Mouse (Mus musculus): Measurements from ENCODE around the gene Mgat2. TPM values are rescaled to one million over a fixed set of nuclear protein-coding genes. Genes with fewer than 3 reads are reported as not detected.

The Mgat2 gene
- polyA plus RNA-seq, 1 experiment from 2014 or later = 28.3 TPM

DNA sequence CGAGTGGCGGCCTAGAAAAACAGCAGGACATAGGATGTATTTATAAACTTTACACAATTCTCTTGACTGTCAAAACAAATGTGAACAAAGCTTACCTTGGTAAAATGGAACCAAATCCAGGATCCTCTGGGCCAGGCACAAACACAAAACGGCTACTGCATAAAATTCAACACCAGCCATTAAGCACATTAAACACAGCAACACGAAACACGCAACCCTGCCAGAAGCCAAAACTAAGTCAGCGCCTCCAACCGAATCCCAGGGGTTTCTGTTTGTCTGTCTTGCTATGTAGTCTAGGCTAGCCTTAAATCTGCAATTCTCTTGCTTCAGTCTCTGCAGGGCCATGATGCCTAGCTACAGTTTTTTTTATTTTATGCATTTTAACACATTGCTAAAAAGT, 24.0 kb downstream of the Mgat2 start:
- WGBS = 94% methylated on average over 7 of the region's 7 CpGs
- H3K4me1 ChIP-seq = no peaks in the 10 kb centered on the region
- no peaks in the 10 kb centered on the region for H3K9me3 ChIP-seq
- DNase-seq (ENCODE audit: extremely low spot score, low spot score) = no peak
- no peak overlapping the region for H3K27ac ChIP-seq
- peaks cover 94% of the 10 kb centered on the region for H3K36me3 ChIP-seq (replicated peaks)
- H3K4me3 ChIP-seq = no peak overlapping the region
- H3K27me3 ChIP-seq (ENCODE audit: poor library complexity, severe bottlenecking) = no peaks in the 10 kb centered on the region

DNA sequence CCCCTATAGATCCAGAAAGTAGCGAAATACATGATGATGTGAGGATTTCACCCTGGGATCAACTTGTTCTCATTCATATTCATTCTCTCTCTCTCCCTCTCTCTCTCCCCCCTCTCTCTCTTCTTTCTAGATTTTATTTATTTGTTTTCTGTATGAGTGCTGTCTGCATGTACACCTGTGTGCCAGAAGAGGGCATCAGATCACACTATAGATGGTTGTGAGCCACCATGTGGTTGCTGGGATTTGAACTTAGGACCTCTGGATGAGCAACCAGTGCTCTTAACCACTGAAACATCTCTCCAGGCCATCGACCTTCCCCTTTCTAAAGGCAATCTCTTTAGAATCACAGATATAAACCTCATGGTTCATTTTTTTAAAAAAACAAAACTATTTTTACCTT, 24.6 kb downstream of the Mgat2 start:
- WGBS = 91% methylated on average over 2 of the region's 2 CpGs
- Histone ChIP-seq H3K27me3 (ENCODE audit: poor library complexity, severe bottlenecking) (no peaks in the 10 kb centered on the region), H3K27ac (no peak overlapping the region), H3K36me3 (replicated peaks) (peaks cover 93% of the 10 kb centered on the region), H3K9me3 (no peaks in the 10 kb centered on the region), H3K4me1 (no peaks in the 10 kb centered on the region), H3K4me3 (no peak overlapping the region)
- DNase-seq (ENCODE audit: extremely low spot score, low spot score) = no peak

DNA sequence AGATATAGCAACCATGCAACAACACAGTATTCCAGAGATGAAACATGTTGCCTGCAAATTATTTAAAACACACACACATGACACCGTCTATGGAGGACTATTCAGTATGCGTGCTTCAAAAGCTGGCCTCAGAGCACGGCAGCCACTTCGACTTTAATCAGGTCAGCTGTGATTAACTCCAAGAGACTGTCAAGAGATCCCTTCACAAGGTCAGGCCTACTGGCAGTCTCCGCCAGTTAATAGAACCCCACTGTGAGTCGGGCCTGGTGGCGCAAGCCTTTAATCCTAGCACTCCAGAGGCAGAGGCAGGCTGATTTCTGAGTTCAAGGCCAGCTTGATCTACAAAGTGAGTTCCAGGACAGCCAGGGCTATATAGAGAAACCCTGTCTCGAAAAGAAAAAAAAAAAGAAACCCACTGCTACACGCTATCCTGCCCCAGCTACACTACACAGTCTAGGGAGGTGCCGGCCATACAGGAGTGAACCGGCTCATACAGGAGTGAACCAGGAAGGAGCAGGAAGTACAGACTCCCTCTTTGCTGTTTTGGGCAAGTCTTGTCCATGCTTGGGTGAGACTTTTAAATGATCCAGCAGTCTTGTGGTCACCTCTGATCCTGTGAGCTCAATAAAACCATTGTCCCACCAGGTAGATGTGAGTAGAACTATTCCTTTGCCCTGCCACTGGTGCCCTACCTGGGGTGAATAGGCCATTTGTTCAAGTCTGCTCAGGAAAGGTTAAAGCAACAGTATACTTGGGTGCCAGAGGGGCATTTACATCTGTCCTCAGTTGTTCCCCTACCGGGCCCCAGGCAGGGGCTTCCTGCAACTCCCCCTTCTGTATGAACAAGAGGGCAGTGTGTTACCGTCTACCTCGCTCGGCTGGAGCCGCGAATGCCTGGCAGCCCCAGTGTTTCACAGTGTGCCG, 26.4 kb downstream of the Mgat2 start:
- no peak overlapping the region for H3K4me3 ChIP-seq
- H3K27me3 ChIP-seq (ENCODE audit: poor library complexity, severe bottlenecking) = no peaks in the 10 kb centered on the region
- no peaks in the 10 kb centered on the region for H3K9me3 ChIP-seq
- no peak for DNase-seq (ENCODE audit: extremely low spot score, low spot score)
- 93% methylated on average over 18 of the region's 18 CpGs for WGBS
- no peak overlapping the region for H3K27ac ChIP-seq
- peaks cover 99% of the 10 kb centered on the region for H3K36me3 ChIP-seq (replicated peaks)
- no peaks in the 10 kb centered on the region for H3K4me1 ChIP-seq

DNA sequence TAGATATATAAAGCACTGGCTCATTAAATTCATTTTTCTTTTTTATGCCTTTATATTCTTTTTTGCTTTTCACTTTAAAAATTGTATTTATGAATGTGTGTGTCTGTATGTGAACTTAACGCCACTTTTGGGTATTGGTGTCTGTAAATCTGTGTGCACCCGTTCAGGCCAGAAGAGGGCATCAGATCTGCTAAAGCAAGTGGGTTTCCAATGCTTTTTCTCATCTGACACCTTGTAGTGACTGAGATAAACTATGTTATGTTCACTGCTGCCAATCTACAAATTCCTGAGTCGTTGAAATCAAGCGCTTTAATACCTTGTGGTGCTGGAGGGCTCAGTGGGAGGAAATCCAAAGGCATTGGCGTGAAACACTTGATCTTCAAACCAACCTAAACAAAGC, 27.1 kb downstream of the Mgat2 start:
- Histone ChIP-seq H3K9me3 (no peaks in the 10 kb centered on the region), H3K4me1 (no peaks in the 10 kb centered on the region), H3K36me3 (replicated peaks) (peaks cover 99% of the 10 kb centered on the region), H3K4me3 (no peak overlapping the region), H3K27me3 (ENCODE audit: poor library complexity, severe bottlenecking) (no peaks in the 10 kb centered on the region), H3K27ac (no peak overlapping the region)
- DNase-seq (ENCODE audit: extremely low spot score, low spot score) = no peak
- WGBS = 89% methylated on average over 5 of the region's 5 CpGs

DNA sequence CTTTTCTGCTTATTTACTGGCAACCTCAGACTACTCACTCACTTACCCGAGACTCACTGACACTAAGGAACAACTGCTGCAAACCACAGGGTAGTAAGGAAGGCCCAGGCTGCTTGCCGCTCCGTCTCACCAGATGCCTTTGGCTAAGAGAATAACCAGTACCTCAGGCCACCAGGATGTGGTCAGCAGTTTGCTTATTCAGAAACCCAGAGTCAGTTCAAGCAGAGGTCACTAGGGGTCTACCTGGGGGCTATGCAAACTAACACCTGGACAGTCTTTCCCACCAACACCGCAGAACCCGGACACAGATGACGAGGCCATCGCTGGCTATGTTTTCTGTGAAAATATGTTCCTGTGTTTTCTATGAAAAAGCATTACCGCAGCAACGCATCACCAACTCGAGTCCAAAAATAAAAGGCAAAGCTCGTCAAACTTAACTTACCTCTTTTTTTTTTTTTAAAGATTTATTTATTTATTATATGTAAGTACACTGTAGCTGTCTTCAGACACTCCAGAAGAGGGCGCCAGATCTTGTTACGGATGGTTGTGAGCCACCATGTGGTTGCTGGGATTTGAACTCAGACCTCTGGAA, 29.3 kb downstream of the Mgat2 start:
- WGBS = 95% methylated on average over 13 of the region's 13 CpGs

DNA sequence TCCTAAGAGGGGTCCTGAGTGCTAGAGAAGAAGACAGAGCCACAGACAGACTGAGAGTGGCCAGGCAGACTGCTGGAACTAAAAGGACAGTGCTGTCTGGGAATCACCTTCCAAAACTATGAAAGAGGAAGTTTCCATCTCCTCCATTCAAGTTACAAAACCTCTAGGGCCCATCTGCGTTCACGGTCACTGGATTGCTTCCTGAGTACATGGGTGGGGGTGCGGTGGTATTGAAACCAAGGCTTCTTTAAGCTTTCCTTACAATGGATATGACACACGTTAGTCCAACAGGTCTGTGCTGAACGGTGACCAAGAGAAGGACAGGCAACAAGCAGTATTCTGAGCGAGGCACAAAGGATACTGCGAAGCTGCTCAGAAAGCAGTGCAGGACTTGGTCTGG, 30.4 kb downstream of the Mgat2 start:
- Histone ChIP-seq H3K27me3 (ENCODE audit: poor library complexity, severe bottlenecking) (no peaks in the 10 kb centered on the region), H3K4me3 (no peak overlapping the region), H3K27ac (no peak overlapping the region), H3K36me3 (replicated peaks) (peaks cover 99% of the 10 kb centered on the region), H3K4me1 (no peaks in the 10 kb centered on the region), H3K9me3 (no peaks in the 10 kb centered on the region)
- WGBS = 95% methylated on average over 7 of the region's 7 CpGs
- no peak for DNase-seq (ENCODE audit: extremely low spot score, low spot score)

More for the DNA sequence above, 29.3 kb downstream of the Mgat2 start:
- no peak overlapping the region for H3K4me3 ChIP-seq
- no peaks in the 10 kb centered on the region for H3K9me3 ChIP-seq
- H3K36me3 ChIP-seq (replicated peaks) = peaks cover 99% of the 10 kb centered on the region
- no peaks in the 10 kb centered on the region for H3K4me1 ChIP-seq
- H3K27ac ChIP-seq = no peak overlapping the region
- no peaks in the 10 kb centered on the region for H3K27me3 ChIP-seq (ENCODE audit: poor library complexity, severe bottlenecking)
- DNase-seq (ENCODE audit: extremely low spot score, low spot score) = no peak

DNA sequence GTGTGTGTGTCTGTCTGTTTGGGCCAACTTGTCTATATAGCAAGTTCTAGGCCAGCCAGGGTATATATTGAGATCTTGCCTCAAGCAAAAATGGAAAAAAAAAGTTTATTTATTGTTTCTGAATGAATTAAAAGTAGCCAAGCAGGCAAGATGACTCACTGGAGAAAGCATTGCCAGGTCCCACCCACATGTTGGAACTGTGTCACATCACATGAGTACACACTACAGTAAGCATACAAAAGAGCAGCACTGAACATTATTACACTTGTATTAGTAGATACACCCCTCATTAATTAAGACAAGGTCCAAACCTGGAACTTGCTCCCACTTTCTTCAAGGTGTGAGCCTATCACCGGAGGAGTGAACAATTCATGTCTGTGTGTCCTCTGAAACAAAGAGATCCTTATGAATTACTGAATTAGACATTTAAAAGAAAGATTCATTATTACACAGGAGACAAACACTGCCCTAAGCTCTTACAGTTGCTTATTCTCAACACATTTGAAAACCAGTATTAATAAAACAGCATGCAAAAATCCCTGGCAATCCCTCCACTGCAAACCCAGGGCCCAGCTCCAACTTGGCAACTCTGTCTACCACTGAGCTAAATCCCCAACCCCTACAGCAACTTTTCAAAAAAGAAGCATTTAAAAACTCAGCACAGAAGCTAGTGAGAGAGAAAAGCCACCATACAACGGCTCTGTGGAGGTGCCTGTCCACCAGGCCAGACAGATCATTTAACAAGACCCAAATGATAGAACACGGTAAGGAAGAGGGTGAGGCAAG, 31.2 kb downstream of the Mgat2 start:
- Histone ChIP-seq H3K9me3 (no peaks in the 10 kb centered on the region), H3K4me1 (no peaks in the 10 kb centered on the region), H3K36me3 (replicated peaks) (peaks cover 99% of the 10 kb centered on the region), H3K27ac (no peak overlapping the region), H3K4me3 (no peak overlapping the region), H3K27me3 (ENCODE audit: poor library complexity, severe bottlenecking) (no peaks in the 10 kb centered on the region)
- no peak for DNase-seq (ENCODE audit: extremely low spot score, low spot score)
- WGBS = 92% methylated on average over 3 of the region's 3 CpGs

DNA sequence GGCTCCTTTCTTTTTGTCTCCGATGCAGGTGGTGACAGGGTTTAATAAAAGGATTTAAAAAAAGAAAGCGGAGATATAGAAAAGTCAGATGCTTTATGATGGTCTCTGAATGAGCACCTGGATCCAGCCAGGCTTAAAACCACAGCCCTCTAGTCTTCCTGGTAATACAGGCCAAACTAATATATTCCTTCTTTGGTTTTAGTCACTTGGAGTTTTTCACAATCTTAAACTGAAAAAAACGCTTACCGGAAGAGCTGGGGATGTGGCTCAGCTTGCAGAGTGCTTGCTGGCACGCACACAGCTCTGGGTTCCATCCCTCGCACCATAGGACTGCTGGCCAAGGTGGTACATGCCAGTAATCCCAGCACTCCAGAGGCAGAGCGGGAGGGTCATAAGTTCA, 32.6 kb downstream of the Mgat2 start:
- no peak for DNase-seq (ENCODE audit: extremely low spot score, low spot score)
- Histone ChIP-seq H3K27me3 (ENCODE audit: poor library complexity, severe bottlenecking) (no peaks in the 10 kb centered on the region), H3K27ac (no peak overlapping the region), H3K4me1 (no peaks in the 10 kb centered on the region), H3K4me3 (no peak overlapping the region), H3K9me3 (no peaks in the 10 kb centered on the region), H3K36me3 (replicated peaks) (peaks cover 99% of the 10 kb centered on the region)
- 96% methylated on average over 7 of the region's 7 CpGs for WGBS

DNA sequence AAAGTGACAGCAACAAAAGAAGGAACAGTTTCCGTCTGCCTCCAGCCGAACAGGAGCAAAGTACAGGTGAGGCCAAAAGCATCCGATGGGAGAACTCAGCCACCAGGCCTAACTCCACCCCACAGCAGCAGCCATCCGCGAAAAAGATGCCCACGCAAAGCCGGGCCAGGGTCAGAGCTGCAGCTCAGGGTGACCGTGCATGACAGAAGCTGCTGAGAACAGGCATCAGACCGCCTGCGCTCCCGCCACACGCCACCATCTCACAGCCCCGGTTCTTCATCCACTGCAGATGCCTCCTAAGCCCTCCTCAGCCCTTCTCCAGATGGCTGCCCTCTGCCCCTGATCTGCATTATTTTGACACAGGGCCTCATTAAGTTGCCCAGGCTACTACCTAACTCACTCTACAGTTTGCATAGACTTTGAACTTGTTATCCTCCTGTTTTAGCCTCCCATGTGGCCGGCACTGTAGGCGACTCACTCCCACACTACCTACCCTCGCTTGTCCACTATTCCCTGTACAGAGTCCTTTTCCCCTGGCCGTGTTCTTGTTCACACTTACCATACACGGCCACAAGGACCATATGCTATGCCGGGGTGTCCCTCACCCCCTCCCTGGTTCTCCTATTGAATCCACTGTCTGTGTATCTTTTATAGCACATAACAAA, 36.8 kb downstream of the Mgat2 start:
- DNase-seq (ENCODE audit: extremely low spot score, low spot score) = no peak
- Histone ChIP-seq H3K27ac (no peak overlapping the region), H3K4me1 (no peaks in the 10 kb centered on the region), H3K9me3 (no peaks in the 10 kb centered on the region), H3K36me3 (replicated peaks) (peaks cover 99% of the 10 kb centered on the region), H3K27me3 (ENCODE audit: poor library complexity, severe bottlenecking) (no peaks in the 10 kb centered on the region), H3K4me3 (no peak overlapping the region)
- 88% methylated on average over 19 of the region's 19 CpGs for WGBS

DNA sequence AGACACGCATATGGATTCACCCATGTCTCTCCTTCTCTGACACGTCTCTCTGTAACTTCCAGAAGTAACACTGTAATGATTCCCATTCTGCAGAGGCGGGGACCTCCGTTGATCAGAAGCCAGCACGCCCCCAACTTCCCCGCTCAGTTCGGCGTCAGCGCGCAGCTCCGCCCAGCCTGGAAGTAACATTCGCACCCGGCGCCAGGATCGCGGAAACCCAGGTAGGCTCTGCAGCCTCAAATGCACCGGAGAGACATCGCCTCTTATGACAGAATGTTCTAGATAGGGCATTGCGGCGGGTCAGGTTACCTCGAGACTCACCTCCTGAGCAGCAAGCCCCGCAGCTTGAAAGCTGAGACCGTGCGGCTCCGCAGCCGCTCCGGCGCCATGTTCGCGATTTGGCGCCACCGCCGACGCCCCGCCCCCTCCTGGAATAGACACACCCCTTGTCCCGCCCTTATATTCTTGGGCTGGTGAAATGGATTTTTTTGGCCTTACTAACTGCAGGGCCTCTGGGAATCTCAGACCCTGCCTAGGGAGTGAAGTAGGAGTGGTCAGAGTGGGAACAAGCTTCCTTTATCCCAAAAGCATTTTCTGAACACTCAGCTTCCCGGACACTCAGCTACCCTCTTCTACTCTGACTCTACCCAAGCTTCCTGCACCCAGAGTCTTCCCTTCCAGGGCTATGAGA, 44.0 kb downstream of the Mgat2 start, which contains the start of gene Pole2:
Pole2 (minus strand) TSS at position 420 of the 691 bp plus-strand sequence.
- WGBS = under 1% methylated on average over 37 of the region's 37 CpGs

DNA sequence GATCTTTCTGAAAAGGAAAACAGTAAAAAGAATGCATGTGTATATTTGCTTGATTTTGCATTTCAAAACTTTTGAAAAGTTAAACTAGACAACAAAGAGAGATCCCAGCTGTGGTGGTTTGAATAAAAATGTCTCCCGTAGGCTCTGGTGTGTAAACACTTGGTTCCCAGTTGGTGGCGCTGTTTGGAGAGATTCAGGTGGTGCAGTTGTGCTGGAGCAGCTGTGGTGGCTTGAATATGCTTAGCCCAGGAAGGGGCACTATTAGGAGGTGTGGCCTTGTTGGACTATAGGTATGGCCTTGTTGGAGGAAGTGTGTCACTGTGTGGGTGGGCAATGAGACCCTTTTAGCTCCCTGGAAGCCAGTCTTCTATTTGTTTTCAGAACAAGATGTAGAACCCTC, 45.3 kb downstream of the Mgat2 start:
- 68% methylated on average over 2 of the region's 2 CpGs for WGBS
- Histone ChIP-seq H3K9me3 (no peaks in the 10 kb centered on the region), H3K4me1 (peaks cover 13% of the 10 kb centered on the region), H3K4me3 (no peak overlapping the region), H3K27me3 (ENCODE audit: poor library complexity, severe bottlenecking) (no peaks in the 10 kb centered on the region), H3K36me3 (replicated peaks) (peaks cover 21% of the 10 kb centered on the region), H3K27ac (no peak overlapping the region)
- no peak for DNase-seq (ENCODE audit: extremely low spot score, low spot score)

More for the DNA sequence above, 44.0 kb downstream of the Mgat2 start, which contains the start of gene Pole2:
- peaks cover 34% of the 10 kb centered on the region for H3K36me3 ChIP-seq (replicated peaks)
- peak within 1 kb of the TSS; percentile 77 for H3K4me3 ChIP-seq
- H3K9me3 ChIP-seq = no peaks in the 10 kb centered on the region
- H3K4me1 ChIP-seq = peaks cover 13% of the 10 kb centered on the region
- peak; percentile 89 for DNase-seq (ENCODE audit: extremely low spot score, low spot score)
- no peaks in the 10 kb centered on the region for H3K27me3 ChIP-seq (ENCODE audit: poor library complexity, severe bottlenecking)
- peak within 1 kb of the TSS; percentile 96 for H3K27ac ChIP-seq

DNA sequence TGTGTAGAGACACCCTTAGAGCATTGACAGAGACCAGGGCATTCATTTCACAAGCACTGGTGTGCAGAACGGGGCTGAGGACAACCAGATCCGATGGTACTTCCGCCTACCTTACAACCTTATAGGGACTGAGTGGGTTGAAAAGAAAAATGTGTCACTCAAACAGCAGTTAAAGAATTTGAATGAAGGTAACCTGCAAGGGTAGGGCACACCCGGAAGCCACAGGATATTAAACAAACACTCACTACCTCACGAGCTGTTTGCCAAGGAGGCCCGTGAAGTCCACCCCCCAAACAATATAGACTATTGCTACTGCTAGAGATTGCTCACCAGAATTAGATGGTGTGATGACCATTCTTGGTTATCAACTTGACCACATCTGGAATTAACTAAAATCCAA, 51.8 kb downstream of the Mgat2 start:
- no peak for DNase-seq (ENCODE audit: extremely low spot score, low spot score)
- Histone ChIP-seq H3K9me3 (no peaks in the 10 kb centered on the region), H3K4me1 (peaks cover 3% of the 10 kb centered on the region), H3K4me3 (no peak overlapping the region), H3K27ac (no peak overlapping the region), H3K27me3 (ENCODE audit: poor library complexity, severe bottlenecking) (no peaks in the 10 kb centered on the region), H3K36me3 (replicated peaks) (no peaks in the 10 kb centered on the region)
- 91% methylated on average over 6 of the region's 6 CpGs for WGBS
